Mouse (Mus musculus) limb, embryonic 13.5 days (tissue): ENCODE data around the gene Rora. TPM values are rescaled to one million over a fixed set of nuclear protein-coding genes. Genes with fewer than 3 reads are reported as not detected.

Experiments
- ATAC-seq: fragments of 200-750 bp; cut with Nextera tagmentation; 2 replicates; pipeline ENCODE4 v1.8.0; 2017; ENCODE audit warnings: low read depth, moderate number of reproducible peaks, moderate TSS enrichment; ENCODE audit not compliant: low FRiP score
- H3K27ac ChIP-seq: fragments of 300-500 bp; sonication (generic); 2 replicates; pipeline ENCODE4 v1.5.1; 2015; ENCODE audit warnings: inconsistent platforms, mild to moderate bottlenecking, moderate library complexity
- H3K27me3 ChIP-seq: fragments of 300-500 bp; sonication (generic); 2 replicates; pipeline ENCODE4 v1.6.1; 2015; ENCODE audit warnings: mild to moderate bottlenecking, inconsistent platforms
- H3K36me3 ChIP-seq: fragments of 300-500 bp; sonication (generic); 2 replicates; pipeline ENCODE4 v1.6.1; 2015; ENCODE audit warnings: inconsistent platforms, mild to moderate bottlenecking, moderate library complexity
- H3K4me1 ChIP-seq: fragments of 300-500 bp; sonication (generic); 2 replicates; pipeline ENCODE4 v1.6.1; 2015; ENCODE audit warnings: inconsistent platforms
- H3K4me2 ChIP-seq: fragments of 300-500 bp; sonication (generic); replicated peaks from 2 replicates; pipeline ENCODE4 v1.6.1; 2015; ENCODE audit warnings: inconsistent platforms, mild to moderate bottlenecking, moderate library complexity
- H3K4me3 ChIP-seq: fragments of 300-500 bp; sonication (generic); 2 replicates; pipeline ENCODE4 v1.5.1; 2015; ENCODE audit warnings: moderate library complexity, mild to moderate bottlenecking, inconsistent platforms
- H3K9ac ChIP-seq: fragments of 300-500 bp; sonication (generic); 2 replicates; pipeline ENCODE4 v1.6.1; 2015; ENCODE audit warnings: mild to moderate bottlenecking, inconsistent platforms
- H3K9me3 ChIP-seq: fragments of 300-500 bp; sonication (generic); 2 replicates; pipeline ENCODE4 v1.6.1; 2016; ENCODE audit warnings: inconsistent platforms
- WGBS: fragments of 180-500 bp; shearing (Covaris S2); methylation state at CpG from one replicate; pipeline ENCODE4 v1.1.7; 2015; 5-methylcytosine and 5-hydroxymethylcytosine counted together
- polyA plus RNA-seq: library from polyadenylated mRNA; unstranded; fragments of >200 nt; fragmentation: Nextera tagmentation; extraction: Ambion mirVana; gene quantifications from 2 replicates; pipeline ENCODE4 v1.2.1, GENCODE M21; 2015

Rora gene
- polyA plus RNA-seq, 1 experiment from 2014 or later, result 9.6 TPM

GRCm38 (mm10) chr9:69146937-69147336 lies 493.4 kb downstream of the Rora start:
- Histone ChIP-seq H3K9me3 (peaks cover 17% of the 10 kb centered on the region), H3K27ac (no peak overlapping the region), H3K4me1 (peaks cover 39% of the 10 kb centered on the region), H3K9ac (no peak overlapping the region), H3K27me3 (no peaks in the 10 kb centered on the region), H3K4me2 (no peak overlapping the region), H3K4me3 (no peak overlapping the region), H3K36me3 (no peaks in the 10 kb centered on the region; the same call in 1 of the 2 replicates)
- no peak for ATAC-seq
- WGBS, result 93% methylated on average over 1 of the region's 1 CpGs

GRCm38 (mm10) chr9:69150224-69150623 lies 496.6 kb downstream of the Rora start:
- H3K36me3 ChIP-seq, result no peaks in the 10 kb centered on the region; the same call in 1 of the 2 replicates
- ATAC-seq, result no peak
- H3K4me1 ChIP-seq, result peaks cover 21% of the 10 kb centered on the region
- H3K4me3 ChIP-seq, result no peak overlapping the region
- peak overlapping the region; percentile 39 for H3K4me2 ChIP-seq
- WGBS, result 33% methylated on average over 14 of the region's 14 CpGs
- no peak overlapping the region for H3K27ac ChIP-seq
- peaks cover 15% of the 10 kb centered on the region for H3K9me3 ChIP-seq
- no peak overlapping the region for H3K9ac ChIP-seq
- peaks cover 13% of the 10 kb centered on the region for H3K27me3 ChIP-seq

DNA sequence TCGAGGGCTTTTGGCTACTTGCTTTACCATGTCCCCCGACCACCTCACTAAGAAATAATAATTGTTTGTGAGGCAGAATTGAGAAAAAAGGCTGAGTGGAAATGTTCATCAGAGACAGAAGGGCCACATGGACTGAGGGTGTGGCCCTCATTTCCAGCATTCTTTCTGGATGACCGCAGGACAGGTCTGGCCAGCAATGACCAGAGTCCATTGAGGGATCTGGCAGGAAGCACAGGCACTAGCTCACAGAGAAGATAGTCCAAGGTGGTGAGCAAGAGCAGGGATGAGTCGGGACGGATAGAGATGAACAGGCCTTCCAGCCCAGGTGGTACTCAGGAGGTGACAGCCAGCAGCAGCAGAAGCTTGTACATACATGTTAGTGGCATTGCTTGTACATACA lies 501.1 kb downstream of the Rora start:
- WGBS, result 89% methylated on average over 5 of the region's 5 CpGs
- no peak for ATAC-seq

GRCm38 (mm10) chr9:69155836-69156595 lies 502.4 kb downstream of the Rora start:
- no peaks in the 10 kb centered on the region for H3K9me3 ChIP-seq

More for the DNA sequence above, 501.1 kb downstream of the Rora start:
- H3K4me2 ChIP-seq, result no peak overlapping the region
- no peaks in the 10 kb centered on the region for H3K9me3 ChIP-seq
- no peak overlapping the region for H3K27ac ChIP-seq
- H3K9ac ChIP-seq, result no peak overlapping the region
- peaks cover 24% of the 10 kb centered on the region for H3K4me1 ChIP-seq
- H3K27me3 ChIP-seq, result peaks cover 13% of the 10 kb centered on the region
- H3K4me3 ChIP-seq, result no peak overlapping the region
- H3K36me3 ChIP-seq, result no peaks in the 10 kb centered on the region

GRCm38 (mm10) chr9:69160818-69161217 lies 507.2 kb downstream of the Rora start:
- H3K27me3 ChIP-seq, result 0 out of 2 replicates have a peak, but pooled peaks cover 3% of the 10 kb centered on the region
- H3K4me2 ChIP-seq, result no peak overlapping the region
- ATAC-seq, result no peak
- H3K9ac ChIP-seq, result no peak overlapping the region
- no peaks in the 10 kb centered on the region for H3K36me3 ChIP-seq
- no peak overlapping the region for H3K4me3 ChIP-seq
- H3K4me1 ChIP-seq, result peaks cover 4% of the 10 kb centered on the region
- WGBS, result 84% methylated on average over 5 of the region's 5 CpGs
- H3K27ac ChIP-seq, result no peak overlapping the region
- H3K9me3 ChIP-seq, result no peaks in the 10 kb centered on the region

More at GRCm38 (mm10) chr9:69155836-69156595, 502.4 kb downstream of the Rora start:
- peaks cover 16% of the 10 kb centered on the region for H3K27me3 ChIP-seq
- WGBS, result 47% methylated on average over 8 of the region's 8 CpGs
- H3K4me1 ChIP-seq, result peaks cover 11% of the 10 kb centered on the region
- no peak overlapping the region for H3K9ac ChIP-seq
- no peak overlapping the region for H3K4me2 ChIP-seq
- no peaks in the 10 kb centered on the region for H3K36me3 ChIP-seq
- no peak overlapping the region for H3K4me3 ChIP-seq
- no peak for ATAC-seq
- H3K27ac ChIP-seq, result no peak overlapping the region

DNA sequence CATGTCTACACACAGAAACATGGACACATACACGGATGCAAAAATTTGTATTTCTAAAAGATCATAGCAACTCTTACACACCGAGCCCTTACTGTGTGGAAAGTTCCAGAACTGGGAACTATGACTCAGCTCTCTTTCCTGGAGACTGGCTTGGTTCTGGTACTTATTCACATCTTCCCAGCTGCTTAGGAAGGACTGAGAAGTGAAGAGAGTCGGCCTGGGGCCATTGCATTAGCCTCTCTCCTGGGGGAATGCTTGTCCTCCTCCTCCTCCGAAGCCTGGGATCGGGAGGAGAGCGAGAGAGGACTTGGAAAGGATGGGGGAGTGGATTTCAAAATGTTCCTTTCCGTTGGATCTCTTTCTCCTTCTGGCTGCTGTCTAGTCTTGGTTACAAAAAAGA lies 511.1 kb downstream of the Rora start:
- no peaks in the 10 kb centered on the region for H3K36me3 ChIP-seq
- no peak overlapping the region for H3K4me3 ChIP-seq
- no peak overlapping the region for H3K9ac ChIP-seq
- H3K27ac ChIP-seq, result no peak overlapping the region
- no peak for ATAC-seq
- no peaks in the 10 kb centered on the region for H3K4me1 ChIP-seq
- H3K9me3 ChIP-seq, result peaks cover 3% of the 10 kb centered on the region; the same call in 1 of the 2 replicates
- 0 out of 2 replicates have a peak, but pooled peaks cover 3% of the 10 kb centered on the region for H3K27me3 ChIP-seq
- WGBS, result 71% methylated on average over 7 of the region's 7 CpGs
- H3K4me2 ChIP-seq, result no peak overlapping the region

DNA sequence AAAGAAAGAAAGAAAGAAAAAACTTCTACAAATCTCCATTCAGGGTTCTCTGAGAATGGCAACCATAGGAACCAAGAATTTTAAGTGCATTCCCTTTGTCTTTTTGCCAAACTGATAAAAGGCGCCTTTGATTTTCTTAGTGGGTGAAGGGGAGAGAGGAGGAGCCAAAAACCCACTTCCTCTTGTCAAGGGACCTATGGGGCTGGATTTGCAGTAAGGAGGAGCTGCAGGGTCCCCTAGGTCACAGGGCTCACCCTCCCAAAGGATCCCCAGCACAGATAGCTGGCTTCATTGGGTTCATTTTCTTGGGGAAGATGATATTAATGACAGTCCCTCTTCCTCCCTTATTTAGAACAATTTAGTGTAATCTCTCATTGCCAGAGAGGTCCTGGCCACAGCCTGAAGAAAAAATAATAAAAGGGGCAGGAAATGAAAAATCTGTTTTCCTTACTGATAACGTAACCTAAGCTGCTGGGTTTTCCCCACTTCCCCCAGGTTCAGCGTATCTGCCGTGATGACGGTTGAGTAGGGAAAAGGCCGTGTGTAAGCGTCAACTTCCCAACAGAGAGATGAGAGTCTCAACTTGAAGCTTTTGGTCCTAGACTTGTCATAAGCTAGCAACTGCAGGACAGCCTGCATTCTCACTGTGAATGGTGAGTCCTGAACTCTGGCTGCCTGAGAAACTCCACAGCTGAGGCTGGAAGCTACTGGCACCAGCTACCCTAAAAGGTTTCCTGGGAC lies 511.7 kb downstream of the Rora start:
- H3K4me2 ChIP-seq, result no peak overlapping the region
- 0 out of 2 replicates have a peak, but pooled peaks cover 3% of the 10 kb centered on the region for H3K27me3 ChIP-seq
- peaks cover 3% of the 10 kb centered on the region; the same call in 1 of the 2 replicates for H3K9me3 ChIP-seq
- no peak overlapping the region for H3K27ac ChIP-seq
- no peak for ATAC-seq
- H3K4me3 ChIP-seq, result no peak overlapping the region
- H3K36me3 ChIP-seq, result no peaks in the 10 kb centered on the region
- H3K9ac ChIP-seq, result no peak overlapping the region
- H3K4me1 ChIP-seq, result no peaks in the 10 kb centered on the region
- WGBS, result 74% methylated on average over 7 of the region's 7 CpGs

DNA sequence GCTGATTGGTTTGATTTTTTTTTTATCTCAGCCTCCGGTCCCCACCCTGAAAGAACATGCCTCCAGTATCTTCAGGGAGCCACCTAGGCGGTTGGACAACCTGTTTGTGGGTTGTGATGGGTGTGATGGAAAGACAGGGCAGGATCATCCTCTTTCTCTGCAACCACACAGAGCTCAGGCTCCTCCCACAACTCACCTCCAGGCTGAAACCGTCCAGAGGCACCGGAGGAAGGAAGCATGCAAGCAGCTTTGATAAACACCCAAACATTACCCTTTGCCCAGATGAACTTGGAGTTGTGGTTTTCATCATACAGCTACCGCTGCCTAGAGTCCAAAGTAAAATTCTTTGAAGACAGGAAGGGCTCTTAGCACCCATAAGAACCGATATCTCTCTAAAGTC lies 520.5 kb downstream of the Rora start:
- no peak for ATAC-seq
- WGBS, result 78% methylated on average over 6 of the region's 6 CpGs

GRCm38 (mm10) chr9:69174527-69175116 lies 521.0 kb downstream of the Rora start:
- WGBS, result 78% methylated on average over 10 of the region's 10 CpGs
- ATAC-seq, result no peak
- no peak overlapping the region for H3K4me3 ChIP-seq

More for the DNA sequence above, 520.5 kb downstream of the Rora start:
- no peak overlapping the region for H3K4me3 ChIP-seq
- no peaks in the 10 kb centered on the region for H3K4me1 ChIP-seq
- no peak overlapping the region for H3K4me2 ChIP-seq
- no peak overlapping the region for H3K9ac ChIP-seq
- H3K9me3 ChIP-seq, result no peaks in the 10 kb centered on the region
- H3K27ac ChIP-seq, result no peak overlapping the region
- H3K36me3 ChIP-seq, result no peaks in the 10 kb centered on the region
- H3K27me3 ChIP-seq, result no peaks in the 10 kb centered on the region

DNA sequence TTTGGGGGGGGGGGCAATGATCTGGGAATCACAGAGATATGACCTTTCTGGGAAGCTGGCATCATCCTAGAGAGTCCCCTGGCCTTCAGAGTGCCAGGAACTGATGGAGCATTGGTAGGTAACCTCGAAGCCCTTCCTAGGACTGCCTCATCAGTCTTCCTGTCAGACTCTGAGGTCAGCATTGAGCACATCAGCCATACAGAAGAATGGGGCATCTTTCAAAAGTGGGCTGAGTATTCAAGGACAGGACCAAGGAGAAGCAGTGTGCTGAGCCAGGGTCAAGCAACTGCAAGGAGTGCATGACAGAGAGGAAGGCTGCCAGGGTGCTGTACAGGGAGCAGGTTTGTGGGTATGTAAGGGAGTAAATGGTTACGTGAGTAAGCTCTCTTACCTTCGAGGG lies 523.4 kb downstream of the Rora start:
- no peak for ATAC-seq
- Histone ChIP-seq H3K9ac (no peak overlapping the region), H3K9me3 (no peaks in the 10 kb centered on the region), H3K27me3 (no peaks in the 10 kb centered on the region), H3K36me3 (no peaks in the 10 kb centered on the region), H3K4me1 (peaks cover 12% of the 10 kb centered on the region), H3K27ac (no peak overlapping the region), H3K4me2 (no peak overlapping the region), H3K4me3 (no peak overlapping the region)
- WGBS, result 83% methylated on average over 3 of the region's 3 CpGs

More at GRCm38 (mm10) chr9:69174527-69175116, 521.0 kb downstream of the Rora start:
- no peak overlapping the region for H3K27ac ChIP-seq
- no peak overlapping the region for H3K9ac ChIP-seq
- H3K36me3 ChIP-seq, result no peaks in the 10 kb centered on the region
- no peaks in the 10 kb centered on the region for H3K9me3 ChIP-seq
- H3K4me1 ChIP-seq, result no peaks in the 10 kb centered on the region
- H3K4me2 ChIP-seq, result no peak overlapping the region
- no peaks in the 10 kb centered on the region for H3K27me3 ChIP-seq

GRCm38 (mm10) chr9:69179224-69179623 lies 525.6 kb downstream of the Rora start:
- Histone ChIP-seq H3K9me3 (no peaks in the 10 kb centered on the region), H3K4me3 (no peak overlapping the region), H3K4me1 (peaks cover 16% of the 10 kb centered on the region), H3K27ac (no peak overlapping the region), H3K9ac (no peak overlapping the region), H3K27me3 (no peaks in the 10 kb centered on the region), H3K4me2 (no peak overlapping the region), H3K36me3 (no peaks in the 10 kb centered on the region)
- WGBS, result 87% methylated on average over 8 of the region's 8 CpGs
- no peak for ATAC-seq

GRCm38 (mm10) chr9:69180961-69181360 lies 527.4 kb downstream of the Rora start:
- peak overlapping the region; percentile 10; the same call in 1 of the 2 replicates for H3K27ac ChIP-seq
- no peaks in the 10 kb centered on the region for H3K9me3 ChIP-seq
- H3K4me2 ChIP-seq, result no peak overlapping the region
- 12% methylated on average over 3 of the region's 3 CpGs for WGBS
- no peak overlapping the region for H3K4me3 ChIP-seq
- peaks cover 16% of the 10 kb centered on the region for H3K4me1 ChIP-seq
- no peaks in the 10 kb centered on the region for H3K27me3 ChIP-seq
- peak; percentile 32; the same call in 1 of the 2 replicates for ATAC-seq
- no peak overlapping the region for H3K9ac ChIP-seq
- H3K36me3 ChIP-seq, result no peaks in the 10 kb centered on the region
